Mouse (Mus musculus) myocyte (in vitro differentiated cells): ENCODE measurements around the gene Sdk1.

Experiments used
- CEBPB ChIP-seq: IDR thresholded peaks from 2 replicates; pipeline ENCODE4 v1.6.1; 2011; ENCODE audit warnings: mild to moderate bottlenecking, moderate library complexity; ENCODE audit not compliant: poor library complexity, insufficient read depth, severe bottlenecking
- POLR2A ChIP-seq: IDR thresholded peaks from one replicate; pipeline ENCODE4 v1.6.1; 2011; ENCODE audit warnings: low read depth, mild to moderate bottlenecking, control low read depth, moderate library complexity; ENCODE audit not compliant: insufficient read length
- REST ChIP-seq: IDR thresholded peaks from one replicate; pipeline ENCODE4 v1.6.1; 2011; ENCODE audit warnings: mild to moderate bottlenecking, control low read depth, moderate library complexity; ENCODE audit not compliant: insufficient read depth, insufficient read length
- SRF ChIP-seq: IDR thresholded peaks from one replicate; pipeline ENCODE4 v1.6.1; 2011; ENCODE audit warnings: low read depth; ENCODE audit not compliant: control insufficient read depth, insufficient read length
- TCF12 ChIP-seq: IDR thresholded peaks from one replicate; pipeline ENCODE4 v1.6.1; 2011; ENCODE audit warnings: mild to moderate bottlenecking, control low read depth; ENCODE audit not compliant: poor library complexity, insufficient read depth, severe bottlenecking
- USF1 ChIP-seq: IDR thresholded peaks from one replicate; pipeline ENCODE4 v1.6.1; 2011; ENCODE audit warnings: low read depth, mild to moderate bottlenecking, control low read depth, moderate library complexity

- TF ChIP-seq REST (no peak), SRF (no peak), TCF12 (no peak), POLR2A (no peak), CEBPB (no peak), USF1 (no peak)
Measured at GRCm38 (mm10) chr5:142262060-142262459, 1020.8 kb downstream of the Sdk1 start.
